Mouse (Mus musculus): ENCODE measurements around the gene Lamc3. TPM values are rescaled to one million over a fixed set of nuclear protein-coding genes. Genes with fewer than 3 reads are reported as not detected.

Lamc3 gene
- polyA plus RNA-seq (2017; shearing (Covaris generic)) = not detected

DNA sequence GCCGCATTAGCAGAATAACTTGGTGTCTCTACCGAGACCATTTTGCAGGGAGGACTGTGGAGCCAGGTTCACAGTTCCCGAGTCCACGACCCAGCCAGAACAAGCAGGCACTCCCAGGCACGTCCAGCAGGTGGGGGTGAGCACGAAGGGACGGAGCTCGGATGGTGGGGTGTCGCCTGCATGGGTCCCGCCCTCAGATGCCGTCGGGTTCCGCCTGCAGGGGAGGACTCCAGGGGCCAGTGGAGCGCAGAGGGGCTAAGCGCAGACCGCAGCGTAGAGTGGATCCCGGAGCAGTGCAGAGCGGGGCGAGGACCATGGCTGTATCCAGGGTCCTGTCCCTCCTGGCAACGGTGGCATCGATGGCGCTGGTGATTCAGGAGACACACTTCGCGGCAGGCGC is at the start of gene Lamc3:
Gene Lamc3, plus strand, starts transcription at position 262 of the 400 bp plus-strand sequence.

DNA sequence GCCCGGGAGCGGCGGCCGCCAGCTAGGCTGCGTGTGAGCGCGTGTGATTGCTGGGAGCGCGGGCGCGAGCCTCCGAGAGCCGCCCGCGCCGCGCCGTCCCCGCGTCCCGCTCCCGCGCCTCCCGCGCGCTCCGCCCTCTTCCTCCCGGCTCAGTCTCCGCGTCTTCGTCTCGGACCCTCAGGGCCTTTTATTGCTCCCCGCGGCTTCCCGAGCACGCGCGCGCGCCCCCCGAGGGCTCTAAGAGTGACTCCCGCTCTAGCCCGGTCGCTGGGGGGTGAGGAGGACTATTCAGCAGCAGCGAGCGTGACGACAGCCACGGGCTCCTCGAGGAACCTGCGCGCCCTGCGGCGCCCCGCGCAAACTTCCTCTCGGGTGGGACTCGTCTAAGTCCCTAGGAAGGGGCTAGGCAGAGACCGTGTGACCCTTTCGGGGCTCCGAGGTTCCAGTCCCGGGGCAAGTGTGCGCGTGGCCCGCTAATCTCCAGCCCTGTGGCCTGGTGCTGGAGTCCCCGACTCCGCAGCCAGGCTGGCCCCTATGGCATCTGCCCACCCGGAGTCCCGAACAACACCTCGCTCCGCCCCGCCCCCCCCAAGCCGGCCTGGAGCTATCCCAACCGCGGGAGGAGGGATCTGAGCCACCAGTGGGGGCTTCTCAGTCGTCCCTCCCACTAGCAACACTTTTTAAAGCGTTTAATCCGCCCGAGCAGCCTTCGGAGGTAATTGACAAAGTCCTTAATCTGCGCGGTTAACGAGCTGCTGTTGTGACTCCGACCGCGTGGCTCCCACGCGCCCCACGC is 41.0 kb upstream of the Lamc3 start, which contains the start of gene Fibcd1:
Gene Fibcd1, minus strand, starts transcription at position 110 of the 796 bp plus-strand sequence.

DNA sequence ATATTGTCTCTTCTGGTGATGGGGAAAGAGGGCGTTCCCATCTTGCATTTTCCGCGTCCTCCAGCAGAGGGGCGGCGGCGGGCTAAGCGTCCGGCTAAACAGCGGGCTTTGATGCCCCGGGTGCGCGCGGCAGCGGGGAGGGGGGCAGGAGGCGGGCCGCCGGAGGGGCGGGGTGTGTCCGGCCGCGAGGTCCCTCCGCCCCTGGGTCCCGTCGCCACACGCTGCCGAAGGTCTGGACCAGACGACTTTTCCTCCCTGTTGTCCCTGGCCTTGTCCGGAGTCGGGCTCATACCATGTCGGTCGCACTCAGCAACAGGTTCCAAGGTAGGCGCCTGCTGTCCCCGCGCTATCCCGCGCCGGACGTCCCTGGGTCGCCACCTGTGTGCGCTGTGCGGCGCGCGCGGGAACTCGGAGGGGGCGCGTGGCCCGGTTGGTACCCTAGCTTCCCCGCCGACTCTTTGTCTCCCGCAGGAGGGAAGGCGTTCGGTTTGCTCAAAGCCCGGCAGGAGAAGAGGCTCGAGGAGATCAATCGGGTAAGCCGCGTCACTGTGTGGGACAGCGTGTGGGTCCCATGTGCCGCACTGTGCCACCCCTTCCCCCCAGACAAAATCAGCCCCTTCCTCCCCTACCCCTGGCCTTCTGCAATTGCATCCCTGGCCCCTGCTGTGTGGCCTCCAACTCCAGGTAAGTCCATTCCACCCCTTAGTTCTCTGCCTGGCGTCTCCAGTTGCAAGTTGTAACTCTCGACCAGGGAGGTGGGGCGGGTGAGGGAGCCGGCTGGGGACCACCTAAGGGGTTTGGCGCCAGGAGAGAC is 63.2 kb downstream of the Lamc3 start, which contains the start of gene Aif1l:
Gene Aif1l, plus strand, starts transcription at position 82 of the 814 bp plus-strand sequence.

DNA sequence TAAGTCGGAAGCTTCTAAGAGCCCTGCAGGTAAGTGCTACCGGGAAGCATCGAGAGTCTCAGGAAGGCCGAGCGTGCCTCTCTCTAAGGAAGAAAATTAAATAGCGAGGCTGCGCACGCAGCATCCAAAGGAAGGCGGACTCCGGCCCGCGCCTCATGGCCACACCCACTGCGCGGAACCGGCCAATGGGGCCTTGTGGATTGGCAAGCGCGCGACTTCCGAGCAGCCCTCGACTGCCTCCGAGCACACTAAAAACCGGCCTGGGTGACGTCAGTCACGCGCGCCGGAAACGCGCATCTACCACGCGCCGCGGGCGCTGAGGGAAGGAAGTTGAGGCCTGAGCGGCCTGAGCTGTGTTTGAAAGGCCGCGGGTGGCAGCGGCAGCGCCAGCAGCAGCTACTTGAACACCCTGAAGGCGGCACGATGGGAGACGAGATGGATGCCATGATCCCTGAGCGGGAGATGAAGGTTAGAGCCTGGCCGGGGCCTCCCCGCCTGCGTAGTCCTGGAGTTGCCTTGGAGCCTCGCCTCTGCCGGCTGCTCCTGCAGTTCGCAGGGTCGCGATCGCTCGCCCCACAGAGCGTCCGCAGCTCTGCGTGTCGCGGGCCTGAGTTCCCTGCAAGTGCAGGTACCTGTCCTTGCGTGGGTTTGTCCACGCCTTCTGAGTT is 87.2 kb downstream of the Lamc3 start, which contains the start of gene Nup214:
Gene Nup214, plus strand, starts transcription at position 296 of the 668 bp plus-strand sequence.

Other genes with a start within 250 kb of the Lamc3 start
- not detected for gene Prdm12, start 247.3 kb upstream of the Lamc3 start, polyA plus RNA-seq (2017; shearing (Covaris generic))
- gene Exosc2, start 216.6 kb upstream of the Lamc3 start, polyA plus RNA-seq (2017; shearing (Covaris generic)) = 35.4 TPM
- 20.7 TPM for gene Abl1, start 198.9 kb upstream of the Lamc3 start, polyA plus RNA-seq (2017; shearing (Covaris generic))
- 4.0 TPM for gene Qrfp, start 76.7 kb upstream of the Lamc3 start, polyA plus RNA-seq (2017; shearing (Covaris generic))
- gene Fibcd1, start 41.3 kb upstream of the Lamc3 start, polyA plus RNA-seq (2017; shearing (Covaris generic)) = 0.39 TPM
- gene Aif1l, start 62.8 kb downstream of the Lamc3 start, polyA plus RNA-seq (2017; shearing (Covaris generic)) = 0.75 TPM
- 73.5 TPM for gene Nup214, start 87.1 kb downstream of the Lamc3 start, polyA plus RNA-seq (2017; shearing (Covaris generic))
- 17.8 TPM for gene Fam78a, start 197.6 kb downstream of the Lamc3 start, polyA plus RNA-seq (2017; shearing (Covaris generic))
- not detected for gene Plpp7, start 208.2 kb downstream of the Lamc3 start, polyA plus RNA-seq (2017; shearing (Covaris generic))

Measured in effector memory CD4-positive, alpha-beta T cell, adult 5 months (primary cell).